ENCODE assay signal across 10 mouse cellular contexts in the genomic region with DNA sequence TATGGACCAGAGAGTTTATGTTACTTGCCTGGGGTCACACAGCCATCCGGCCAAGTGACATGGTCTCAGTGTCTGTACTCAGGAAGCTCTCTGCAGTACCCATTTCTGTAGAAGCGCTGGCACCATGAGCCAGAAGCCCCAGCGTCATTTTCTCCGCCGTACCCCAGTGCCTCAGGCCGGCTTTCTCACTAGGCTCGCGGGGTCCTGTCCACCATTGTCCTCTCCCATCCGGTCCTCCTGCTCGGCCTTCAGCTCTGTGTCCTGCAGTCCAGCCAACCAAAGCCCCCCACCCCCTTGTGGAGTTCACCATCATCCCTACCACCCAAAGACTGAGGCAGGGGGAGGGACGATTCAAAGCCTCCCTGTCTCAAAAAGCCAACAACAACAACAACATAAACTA. TPM values are rescaled to one million over a fixed set of nuclear protein-coding genes. Genes with fewer than 3 reads are reported as not detected.
DNase-seq lines count a peak whose midpoint lies in the region; ATAC-seq lines count a peak whose summit lies in the region.
"Had no signal": no experiment of that assay in that cellular context is flagged by ENCODE, and none has a peak within 500 bp of the region (broad histone marks: within the 10 kb centered on the region; RNA-seq: fewer than 3 reads in every experiment).

No protein-coding gene starts in this region.

- no peak overlapping the region for H3K27ac ChIP-seq in heart, embryonic 15.5 days
- H3K27ac ChIP-seq in forebrain, embryonic 12.5 days: no peak overlapping the region
- no peak overlapping the region for H3K27ac ChIP-seq in midbrain, embryonic 11.5 days (ENCODE audit: low read depth, low read length)
- H3K27ac ChIP-seq: lung, embryonic 15.5 days had no signal

- H3K9ac ChIP-seq in heart, embryonic 15.5 days: no peak overlapping the region
- H3K9ac ChIP-seq in forebrain, embryonic 12.5 days: no peak overlapping the region
- H3K9ac ChIP-seq in midbrain, embryonic 11.5 days (ENCODE audit: low read length): no peak overlapping the region
- H3K9ac ChIP-seq: lung, embryonic 15.5 days had no signal

- intact Hi-C loops in heart, postnatal 25 days (cut with DNase I): no loop called here

- H3K4me2 ChIP-seq in heart, embryonic 15.5 days: peak overlapping the region; percentile 83; the same call in 1 of the 2 replicates
- peak overlapping the region; percentile 73; the same call in 1 of the 2 replicates for H3K4me2 ChIP-seq in forebrain, embryonic 12.5 days
- peak overlapping the region; percentile 0; the same call in 1 of the 2 replicates for H3K4me2 ChIP-seq in midbrain, embryonic 11.5 days

- H3K4me3 ChIP-seq in heart, embryonic 15.5 days: no peak overlapping the region
- no peak overlapping the region for H3K4me3 ChIP-seq in forebrain, embryonic 12.5 days (replicated peaks)
- peak overlapping the region; percentile 7; the same call in 1 of the 2 replicates for H3K4me3 ChIP-seq in midbrain, embryonic 11.5 days (ENCODE audit: low read depth, low read length)
- H3K4me3 ChIP-seq: lung, embryonic 15.5 days had no signal

- H3K4me1 ChIP-seq in heart, embryonic 15.5 days (replicated peaks): peaks cover 47% of the 10 kb centered on the region
- H3K4me1 ChIP-seq in forebrain, embryonic 12.5 days: peaks cover 58% of the 10 kb centered on the region
- H3K4me1 ChIP-seq in midbrain, embryonic 11.5 days (ENCODE audit: control insufficient read depth, insufficient read depth, low read length): peaks cover 38% of the 10 kb centered on the region

- no peak for DNase-seq in heart, postnatal 25 days (ENCODE audit: low spot score)
- DNase-seq in cerebellum, adult 9-11 months: peak; percentile 74
- no peak for DNase-seq in midbrain, embryonic 11.5 days (ENCODE audit: low spot score, missing footprints)
- DNase-seq in thymus, postnatal 10 days (ENCODE audit: low spot score in 2 of 2): no peak
- no peak for DNase-seq in frontal cortex, postnatal 25 days (ENCODE audit: low spot score in 2 of 2)
- no peak for DNase-seq in embryo, embryonic 9.5 days (ENCODE audit: extremely low spot score)

- no peaks in the 10 kb centered on the region for H3K9me3 ChIP-seq in heart, embryonic 15.5 days (replicated peaks)
- no peaks in the 10 kb centered on the region for H3K9me3 ChIP-seq in forebrain, embryonic 12.5 days
- H3K9me3 ChIP-seq in midbrain, embryonic 11.5 days (ENCODE audit: control insufficient read depth, low read length): no peaks in the 10 kb centered on the region
- H3K9me3 ChIP-seq: lung, embryonic 15.5 days had no signal

- no peaks in the 10 kb centered on the region for H3K36me3 ChIP-seq in heart, embryonic 15.5 days
- no peaks in the 10 kb centered on the region for H3K36me3 ChIP-seq in forebrain, embryonic 12.5 days (replicated peaks)
- no peaks in the 10 kb centered on the region for H3K36me3 ChIP-seq in midbrain, embryonic 11.5 days (ENCODE audit: control insufficient read depth, insufficient read depth, low read length)
- H3K36me3 ChIP-seq: lung, embryonic 15.5 days had no signal

- ATAC-seq in heart, embryonic 15.5 days (replicated peaks; ENCODE audit: insufficient number of reproducible peaks, insufficient read depth, low FRiP score, low read depth): no peak
- ATAC-seq in forebrain, embryonic 12.5 days (ENCODE audit: low FRiP score): no peak
- no peak for ATAC-seq in midbrain, embryonic 11.5 days (ENCODE audit: low FRiP score)

- 84% methylated on average over 11 of the region's 11 CpGs for WGBS in heart, embryonic 15.5 days
- 86% methylated on average over 11 of the region's 11 CpGs for WGBS in forebrain, embryonic 12.5 days
- 88% methylated on average over 11 of the region's 11 CpGs for WGBS in midbrain, embryonic 11.5 days

- peaks cover 31% of the 10 kb centered on the region for H3K27me3 ChIP-seq in heart, embryonic 15.5 days
- peaks cover 37% of the 10 kb centered on the region for H3K27me3 ChIP-seq in forebrain, embryonic 12.5 days
- H3K27me3 ChIP-seq in midbrain, embryonic 11.5 days (ENCODE audit: control insufficient read depth, insufficient read depth, low read length): peaks cover 22% of the 10 kb centered on the region

RNA-seq across cellular contexts. Expression of gene Car11, which starts 2.0 kb away (rescaled TPM):
- polyA plus RNA-seq in heart, embryonic 15.5 days (2015; fragmentation: Nextera tagmentation; extraction: Ambion mirVana): 5.1 and 6.0 TPM in 2 replicates
- total RNA-seq in heart, postnatal 25 days (2021): 1 to 10 TPM; 2.5 to 3.8 TPM
- polyA plus RNA-seq in forebrain, embryonic 12.5 days (2016; fragmentation: Nextera tagmentation; extraction: Ambion mirVana): 10.2 and 11.0 TPM in 2 replicates
- 3.3 and 6.3 TPM in 2 replicates for polyA plus RNA-seq in midbrain, embryonic 11.5 days (2014; fragmentation: Nextera tagmentation; extraction: Ambion mirVana)

RNA-seq across cellular contexts. Expression of gene Dbp, which starts 3.3 kb away (rescaled TPM):
- polyA plus RNA-seq in heart, embryonic 15.5 days (2015; fragmentation: Nextera tagmentation; extraction: Ambion mirVana): 3.0 and 4.3 TPM in 2 replicates
- total RNA-seq in heart, postnatal 25 days (2021): 100 to 1,000 TPM in 1 of 2 experiments, 10 to 100 TPM in 1; 13.6 to 153 TPM
- polyA plus RNA-seq in forebrain, embryonic 12.5 days (2016; fragmentation: Nextera tagmentation; extraction: Ambion mirVana): 3.8 and 3.9 TPM in 2 replicates
- polyA plus RNA-seq in midbrain, embryonic 11.5 days (2014; fragmentation: Nextera tagmentation; extraction: Ambion mirVana): 2.2 and 3.5 TPM in 2 replicates

RNA-seq across cellular contexts. Expression of gene Sec1, which starts 7.4 kb away (rescaled TPM):
- polyA plus RNA-seq in heart, embryonic 15.5 days (2015; fragmentation: Nextera tagmentation; extraction: Ambion mirVana): 0.13 and 0.34 TPM in 2 replicates
- under 1 TPM in 1 of 2 experiments, not detected in 1; 0.16 TPM for total RNA-seq in heart, postnatal 25 days (2021)
- 0.64 and 0.68 TPM in 2 replicates for polyA plus RNA-seq in forebrain, embryonic 12.5 days (2016; fragmentation: Nextera tagmentation; extraction: Ambion mirVana)
- polyA plus RNA-seq in midbrain, embryonic 11.5 days (2014; fragmentation: Nextera tagmentation; extraction: Ambion mirVana): 0.19 and 0.36 TPM in 2 replicates
- total RNA-seq: MEL had no signal

RNA-seq across cellular contexts. Expression of gene Rpl18, which starts 13.7 kb away (rescaled TPM):
- 540 and 572 TPM in 2 replicates for polyA plus RNA-seq in heart, embryonic 15.5 days (2015; fragmentation: Nextera tagmentation; extraction: Ambion mirVana)
- total RNA-seq in heart, postnatal 25 days (2021): 100 to 1,000 TPM; 507 to 553 TPM
- 707 and 745 TPM in 2 replicates for polyA plus RNA-seq in forebrain, embryonic 12.5 days (2016; fragmentation: Nextera tagmentation; extraction: Ambion mirVana)
- 878 and 933 TPM in 2 replicates for polyA plus RNA-seq in midbrain, embryonic 11.5 days (2014; fragmentation: Nextera tagmentation; extraction: Ambion mirVana)

RNA-seq across cellular contexts. Expression of gene Sphk2, which starts 16.2 kb away (rescaled TPM):
- 13.7 and 21.0 TPM in 2 replicates for polyA plus RNA-seq in heart, embryonic 15.5 days (2015; fragmentation: Nextera tagmentation; extraction: Ambion mirVana)
- 10 to 100 TPM; 15.8 to 16.7 TPM for total RNA-seq in heart, postnatal 25 days (2021)
- polyA plus RNA-seq in forebrain, embryonic 12.5 days (2016; fragmentation: Nextera tagmentation; extraction: Ambion mirVana): 26.5 and 30.1 TPM in 2 replicates
- 11.8 and 14.9 TPM in 2 replicates for polyA plus RNA-seq in midbrain, embryonic 11.5 days (2014; fragmentation: Nextera tagmentation; extraction: Ambion mirVana)

Comparison
In these comparisons a context has a peak if more than half of its experiments do, and no peak if none do; other contexts are left out.
1. H3K4me2 ChIP-seq: peak in every context shown above with its lines; median percentile 83 in heart, embryonic 15.5 days; 73 in forebrain, embryonic 12.5 days; 0 in midbrain, embryonic 11.5 days.